9 mouse cellular contexts compared by ENCODE assay signal in genomic region chr13:24603591-24604009, GRCm38 (mm10). TPM values are rescaled to one million over a fixed set of nuclear protein-coding genes. Genes with fewer than 3 reads are reported as not detected.
DNase-seq lines count a peak whose midpoint lies in the region; ATAC-seq and TF ChIP-seq lines count a peak whose summit lies in the region.
"Had no signal": no experiment of that assay in that cellular context is flagged by ENCODE, and none has a peak within 500 bp of the region (broad histone marks: within the 10 kb centered on the region; RNA-seq: fewer than 3 reads in every experiment).

No protein-coding gene starts in this region.

- peak overlapping the region; percentile 61 for H3K4me2 ChIP-seq in heart, embryonic 13.5 days
- H3K4me2 ChIP-seq in midbrain, embryonic 12.5 days (replicated peaks): 0 out of 2 replicates have a peak overlapping the region, but pooled peaks have one; percentile 15

- H3K4me1 ChIP-seq in bone marrow, adult 2 months (ENCODE audit: control insufficient read depth, insufficient read depth, low read length): peaks cover 15% of the 10 kb centered on the region
- peaks cover 52% of the 10 kb centered on the region for H3K4me1 ChIP-seq in heart, embryonic 13.5 days
- peaks cover 27% of the 10 kb centered on the region for H3K4me1 ChIP-seq in midbrain, embryonic 12.5 days
- H3K4me1 ChIP-seq in cerebellum, adult 2 months (ENCODE audit: control insufficient read depth, insufficient read depth, low read length): peaks cover 2% of the 10 kb centered on the region; the same call in 1 of the 2 replicates

- peak overlapping the region; percentile 74 for H3K9ac ChIP-seq in heart, embryonic 13.5 days
- H3K9ac ChIP-seq in midbrain, embryonic 12.5 days (replicated peaks): no peak overlapping the region

- peak overlapping the region; percentile 65 for H3K27ac ChIP-seq in bone marrow, adult 2 months (ENCODE audit: control insufficient read depth, insufficient read depth, low read depth, low read length, poor library complexity)
- H3K27ac ChIP-seq in heart, embryonic 13.5 days (replicated peaks): peak overlapping the region; percentile 93
- no peak overlapping the region for H3K27ac ChIP-seq in midbrain, embryonic 12.5 days (replicated peaks)
- no peak overlapping the region for H3K27ac ChIP-seq in cerebellum, adult 2 months (ENCODE audit: insufficient read depth, low read length)

- ATAC-seq in heart, embryonic 13.5 days (ENCODE audit: extremely low read depth, insufficient number of reproducible peaks, low FRiP score, low TSS enrichment): no peak
- ATAC-seq in midbrain, embryonic 12.5 days (ENCODE audit: low FRiP score, low read depth): no peak
- ATAC-seq: Patski had no signal

- H3K4me3 ChIP-seq in bone marrow, adult 2 months (replicated peaks; ENCODE audit: control insufficient read depth, low read depth, low read length): peak overlapping the region; percentile 41
- H3K4me3 ChIP-seq in heart, embryonic 13.5 days: peak overlapping the region; percentile 28
- no peak overlapping the region for H3K4me3 ChIP-seq in midbrain, embryonic 12.5 days
- no peak overlapping the region for H3K4me3 ChIP-seq in cerebellum, adult 2 months (replicated peaks; ENCODE audit: insufficient read depth, low read depth, low read length)

- WGBS in bone marrow, adult 2 months: 16% methylated on average over 11 of the region's 11 CpGs
- WGBS in heart, embryonic 13.5 days: 9% methylated on average over 11 of the region's 11 CpGs
- 18% methylated on average over 11 of the region's 11 CpGs for WGBS in midbrain, embryonic 12.5 days
- WGBS in cerebellum, adult 2 months: 23% methylated on average over 11 of the region's 11 CpGs

- DNase-seq in heart, adult 11 months: peak; percentile 95
- no peak for DNase-seq in heart, adult 8-10 months (ENCODE audit: low spot score)
- DNase-seq in kidney, postnatal 10 days: peak; percentile 49
- DNase-seq in cerebellum, adult 2 months: no peak
- DNase-seq in urinary bladder, postnatal 4 days (ENCODE audit: low spot score in 2 of 2): no peak

- TF ChIP-seq CTCF in bone marrow, adult 2 months (IDR thresholded peaks at IDR 0.05; ENCODE audit: control insufficient read depth, insufficient read depth, low read length): no peak
- TF ChIP-seq CTCF in cerebellum, adult 2 months (IDR thresholded peaks at IDR 0.05; ENCODE audit: borderline replicate concordance, insufficient read depth, low read depth, low read length): no peak

- no peaks in the 10 kb centered on the region for H3K27me3 ChIP-seq in heart, embryonic 13.5 days (replicated peaks)
- peaks cover 12% of the 10 kb centered on the region for H3K27me3 ChIP-seq in midbrain, embryonic 12.5 days
- no peaks in the 10 kb centered on the region; the same call in 1 of the 2 replicates for H3K27me3 ChIP-seq in cerebellum, adult 2 months (ENCODE audit: control insufficient read depth, insufficient read depth, low read length)
- H3K27me3 ChIP-seq: Patski had no signal

- H3K36me3 ChIP-seq in heart, embryonic 13.5 days: no peaks in the 10 kb centered on the region
- H3K36me3 ChIP-seq in midbrain, embryonic 12.5 days: no peaks in the 10 kb centered on the region

- H3K9me3 ChIP-seq in heart, embryonic 13.5 days: no peaks in the 10 kb centered on the region
- H3K9me3 ChIP-seq in midbrain, embryonic 12.5 days: no peaks in the 10 kb centered on the region

- TF ChIP-seq POLR2A in bone marrow, adult 2 months (IDR thresholded peaks at IDR 0.05; ENCODE audit: borderline replicate concordance, control insufficient read depth, low read depth, low read length): no peak
- TF ChIP-seq POLR2A in cerebellum, adult 2 months (IDR thresholded peaks at IDR 0.05; ENCODE audit: borderline replicate concordance, insufficient read depth, low read length): no peak

RNA-seq across cellular contexts. Expression of gene Ripor2, which starts 21.6 kb away (rescaled TPM):
- total RNA-seq in heart, adult 8-10 months (2022): 10 to 100 TPM in 2 of 4 experiments, 1 to 10 TPM in 2; 3.9 to 11.7 (median 8.3) TPM
- polyA plus RNA-seq in bone marrow, adult 2 months (2011; ENCODE audit: insufficient read depth, insufficient read length, low replicate concordance, missing spikeins): 22.5 and 41.4 TPM in 2 replicates
- 10.1 and 10.8 TPM in 2 replicates for polyA plus RNA-seq in heart, embryonic 13.5 days (2015; fragmentation: Nextera tagmentation; extraction: Ambion mirVana)
- polyA plus RNA-seq in midbrain, embryonic 12.5 days (2016; fragmentation: Nextera tagmentation; extraction: Ambion mirVana): 19.8 and 21.9 TPM in 2 replicates
- polyA plus RNA-seq in cerebellum, adult 2 months (2012; rRNA removed): 8.5 and 8.9 TPM in 2 replicates

Comparison
In these comparisons a context has a peak if more than half of its experiments do, and no peak if none do; other contexts are left out.
1. DNase-seq: peak in heart, adult 11 months (single experiment) and kidney, postnatal 10 days (single experiment); none in heart, adult 8-10 months (single experiment), cerebellum, adult 2 months (0 of 2) and urinary bladder, postnatal 4 days (0 of 2).
2. H3K27ac ChIP-seq: peak in bone marrow, adult 2 months (single experiment) and heart, embryonic 13.5 days (single experiment); none in midbrain, embryonic 12.5 days (single experiment) and cerebellum, adult 2 months (single experiment).
3. H3K4me3 ChIP-seq: peak in bone marrow, adult 2 months (single experiment) and heart, embryonic 13.5 days (single experiment); none in midbrain, embryonic 12.5 days (single experiment) and cerebellum, adult 2 months (single experiment).